Mouse (Mus musculus) cerebellum, adult 2 months (tissue): ENCODE measurements around the gene Tmem255a.
A peak's percentile ranks its signal among the peaks of the same experiment; 100 is the strongest.

ENCODE experiments used
- CTCF ChIP-seq: fragments of 200-500 bp; IDR thresholded peaks from 2 replicates; pipeline ENCODE4 v1.5.1; 2011; ENCODE audit warnings: low read depth, mild to moderate bottlenecking, control low read depth, low read length, moderate library complexity, borderline replicate concordance; ENCODE audit not compliant: insufficient read depth
- POLR2A ChIP-seq: fragments of 200-500 bp; IDR thresholded peaks from 2 replicates; pipeline ENCODE4 v1.6.1; 2011; ENCODE audit warnings: low read length, control low read depth, borderline replicate concordance; ENCODE audit not compliant: insufficient read depth

- peak; percentile 54; the same call in 1 of the 2 replicates for TF ChIP-seq CTCF
- TF ChIP-seq POLR2A, result peak; percentile 24; the same call in 1 of the 2 replicates
These were observed 62.4 kb downstream of the Tmem255a start, which contains the start of gene Zbtb33 for GRCm38 (mm10) chrX:38189552-38190457.
